Mouse (Mus musculus) heart, adult 2 months (tissue): ENCODE data around the gene Dctn3. TPM values are rescaled to one million over a fixed set of nuclear protein-coding genes. Genes with fewer than 3 reads are reported as not detected.

Experiments
- DNase-seq, 2 experiments: peaks; one replicate each; pipeline ENCODE4 v3.0.0; 2021
- H3K27ac ChIP-seq: fragments of 200-600 bp; 2 replicates; pipeline ENCODE4 v1.8.1; 2022
- H3K27me3 ChIP-seq: fragments of 200-500 bp; 2 replicates; pipeline ENCODE4 v1.6.1; 2012; ENCODE audit warnings: mild to moderate bottlenecking, low read length, inconsistent platforms, mixed read lengths; ENCODE audit not compliant: control insufficient read depth, insufficient read depth
- H3K36me3 ChIP-seq: fragments of 200-500 bp; 2 replicates; pipeline ENCODE4 v1.6.1; 2012; ENCODE audit warnings: low read length, inconsistent platforms; ENCODE audit not compliant: control insufficient read depth, insufficient read depth
- H3K4me1 ChIP-seq: fragments of 200-500 bp; 2 replicates; pipeline ENCODE4 v1.6.1; 2011; ENCODE audit warnings: low read length; ENCODE audit not compliant: control insufficient read depth, insufficient read depth
- H3K4me3 ChIP-seq: fragments of 200-600 bp; 2 replicates; pipeline ENCODE4 v1.8.1; 2022
- H3K79me2 ChIP-seq: fragments of 200-500 bp; replicated peaks from 2 replicates; pipeline ENCODE4 v1.6.1; 2012; ENCODE audit warnings: mild to moderate bottlenecking, inconsistent platforms, low read length, moderate library complexity, mixed read lengths; ENCODE audit not compliant: control insufficient read depth, insufficient read depth
- H3K9ac ChIP-seq: fragments of 200-500 bp; 2 replicates; pipeline ENCODE4 v1.6.1; 2012; ENCODE audit warnings: low read depth, mild to moderate bottlenecking, control low read depth, inconsistent platforms, low read length, mixed read lengths
- CTCF ChIP-seq: fragments of 200-600 bp; IDR thresholded peaks from 2 replicates; pipeline ENCODE4 v1.8.1; 2022; ENCODE audit warnings: antibody characterized with exemption, mild to moderate bottlenecking, moderate library complexity
- EP300 ChIP-seq: fragments of 200-500 bp; IDR thresholded peaks from 2 replicates; pipeline ENCODE4 v1.6.1; 2011; ENCODE audit warnings: low read depth, low read length, control low read depth; ENCODE audit not compliant: insufficient read depth
- POLR2A ChIP-seq: fragments of 200-500 bp; IDR thresholded peaks from 2 replicates; pipeline ENCODE4 v1.6.1; 2011; ENCODE audit warnings: mild to moderate bottlenecking, low read depth, low read length, control low read depth; ENCODE audit not compliant: insufficient read depth
- WGBS: fragments of 180-500 bp; shearing (Covaris S2); methylation state at CpG from one replicate; pipeline ENCODE4 v1.1.7; 2018; 5-methylcytosine and 5-hydroxymethylcytosine counted together
- intact Hi-C: fragments of 180-260 bp; cut with DNase I; formaldehyde crosslinking; loops from one replicate; pipeline ENCODE4 v1.15.1; 2025
- polyA plus RNA-seq: library from polyadenylated mRNA; depleted of rRNA; stranded (reverse); fragments of >200 nt; gene quantifications from 2 replicates; pipeline ENCODE4 v1.2.3, GENCODE M21; 2012; rRNA removed
- total RNA-seq, 2 experiments: library from RNA; stranded (reverse); gene quantifications; 2 replicates each; pipeline ENCODE4 v1.2.3; 2021

Gene Dctn3
- total and polyA plus RNA-seq, 3 experiments = 54.3 to 75.7 (median 68.4) TPM

DNA sequence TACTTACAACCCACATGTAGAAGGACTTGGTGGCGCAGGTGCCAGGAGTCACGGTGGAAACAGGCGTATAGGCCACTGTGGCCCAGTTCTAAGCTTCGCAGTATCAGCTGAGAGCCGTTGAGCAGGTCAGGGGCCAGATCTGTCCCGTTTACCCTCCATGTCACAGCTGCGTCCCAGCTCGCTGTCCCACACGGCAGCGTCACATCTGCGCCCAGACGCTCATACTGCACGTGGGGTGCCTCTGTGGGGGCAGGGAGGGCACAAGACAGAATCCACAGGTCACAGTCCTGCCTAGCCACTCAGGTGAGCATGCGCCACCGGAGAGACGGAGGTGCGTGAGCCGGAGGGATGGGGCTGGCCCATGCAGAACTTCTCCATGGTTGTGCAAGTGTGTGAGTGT lies 52.1 kb downstream of the Dctn3 start:
- Histone ChIP-seq H3K4me1 (no peaks in the 10 kb centered on the region), H3K9ac (no peak overlapping the region), H3K27me3 (no peaks in the 10 kb centered on the region), H3K79me2 (no peaks in the 10 kb centered on the region), H3K36me3 (no peaks in the 10 kb centered on the region), H3K27ac (no peak overlapping the region), H3K4me3 (no peak overlapping the region)
- WGBS = 90% methylated on average over 18 of the region's 18 CpGs
- DNase-seq = no peak
- TF ChIP-seq POLR2A = no peak
- intact Hi-C loops = no loop called here

DNA sequence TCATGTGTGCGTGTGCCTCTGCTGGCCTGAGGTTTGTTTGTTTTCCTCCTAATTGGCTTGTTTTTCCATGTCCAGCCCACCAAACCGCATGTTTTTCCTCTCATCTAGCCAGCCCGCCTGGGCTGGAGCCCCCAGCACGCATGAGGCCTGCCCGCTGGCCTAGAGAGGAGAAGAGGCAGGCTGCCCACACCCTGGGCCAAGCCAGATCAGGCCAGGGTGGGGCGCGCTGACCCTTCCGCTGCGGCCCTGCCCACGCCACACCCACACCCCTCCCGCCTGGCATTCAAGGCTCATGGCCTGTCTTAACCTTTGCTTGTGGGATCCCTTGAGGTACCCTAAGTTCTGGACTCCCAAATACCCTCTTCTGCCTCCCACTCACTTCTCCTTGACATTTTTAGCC lies 56.3 kb downstream of the Dctn3 start:
- 71% methylated on average over 11 of the region's 11 CpGs for WGBS
- Histone ChIP-seq H3K27ac (no peak overlapping the region), H3K27me3 (no peaks in the 10 kb centered on the region), H3K4me3 (no peak overlapping the region), H3K4me1 (no peaks in the 10 kb centered on the region; the same call in 1 of the 2 replicates), H3K79me2 (no peaks in the 10 kb centered on the region), H3K36me3 (no peaks in the 10 kb centered on the region), H3K9ac (no peak overlapping the region)
- intact Hi-C loops = no loop called here
- DNase-seq = peak in 1 of 2 experiments; percentile 20
- TF ChIP-seq EP300 (no peak), POLR2A (no peak), CTCF (no peak)

DNA sequence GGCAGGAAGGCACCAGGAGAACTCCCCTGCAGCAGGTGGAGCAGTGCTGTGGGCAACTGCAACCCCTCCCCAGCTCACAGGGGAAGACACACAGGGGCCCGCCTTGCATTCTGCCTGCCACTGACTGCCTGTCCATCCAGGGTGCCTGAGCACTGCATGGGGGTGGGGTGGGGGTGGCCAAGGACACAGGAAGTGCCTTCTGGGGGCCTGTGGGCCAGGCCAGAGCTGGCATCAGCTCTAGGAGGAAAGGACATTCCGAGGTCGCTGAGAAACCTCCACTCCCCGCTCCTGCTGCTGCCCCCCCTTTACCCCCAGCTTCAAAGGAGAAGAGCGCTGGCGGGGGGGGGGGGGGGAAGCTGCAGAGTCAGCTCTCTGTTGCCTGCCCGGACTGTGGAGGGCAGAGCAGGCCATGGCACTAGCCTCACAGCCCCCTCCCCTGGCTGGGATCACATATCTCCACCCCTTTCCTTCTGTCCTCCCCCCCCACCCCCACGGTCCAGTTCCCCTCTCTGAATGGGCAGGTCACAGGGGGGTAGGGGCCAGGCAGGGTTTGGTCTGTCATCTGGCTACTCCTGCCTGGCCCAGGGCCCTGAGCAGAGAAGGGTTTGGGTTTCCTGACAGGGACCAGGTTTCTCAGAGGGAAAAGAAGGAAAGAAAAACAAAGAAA lies 57.8 kb downstream of the Dctn3 start:
- WGBS = 20% methylated on average over 8 of the region's 8 CpGs
- no peak for DNase-seq
- TF ChIP-seq CTCF = no peak
- TF ChIP-seq EP300 = no peak
- TF ChIP-seq POLR2A = no peak

More for the DNA sequence above, 57.8 kb downstream of the Dctn3 start:
- Histone ChIP-seq H3K4me1 (no peaks in the 10 kb centered on the region; the same call in 1 of the 2 replicates), H3K36me3 (no peaks in the 10 kb centered on the region), H3K79me2 (no peaks in the 10 kb centered on the region), H3K27ac (no peak overlapping the region), H3K9ac (no peak overlapping the region), H3K4me3 (no peak overlapping the region), H3K27me3 (no peaks in the 10 kb centered on the region)
- intact Hi-C loops = no loop called here

Other genes starting within 250 kb of the Dctn3 start
- gene AI464131, start 220.1 kb downstream of the Dctn3 start, total RNA-seq = 10 to 100 TPM; 11.6 to 12.0 TPM
- gene AI464131, start 220.1 kb downstream of the Dctn3 start, polyA plus RNA-seq = 7.6 and 11.0 TPM in 2 replicates
- not detected for gene 1110017D15Rik, start 205.8 kb downstream of the Dctn3 start, total RNA-seq
- gene 1110017D15Rik, start 205.8 kb downstream of the Dctn3 start, polyA plus RNA-seq = 0.94 and 3.2 TPM in 2 replicates
- gene Fam219a, start 153.6 kb downstream of the Dctn3 start, total RNA-seq = 10 to 100 TPM; 13.4 to 14.4 TPM
- gene Fam219a, start 153.6 kb downstream of the Dctn3 start, polyA plus RNA-seq = 15.8 and 18.4 TPM in 2 replicates
- gene Dnaic1, start 153.4 kb downstream of the Dctn3 start, total RNA-seq = 1 to 10 TPM in 1 of 2 experiments, under 1 TPM in 1; 0.94 to 2.3 TPM
- 7.3 and 8.6 TPM in 2 replicates for gene Dnaic1, start 153.4 kb downstream of the Dctn3 start, polyA plus RNA-seq
- gene Enho, start 82.8 kb downstream of the Dctn3 start, total RNA-seq = 1 to 10 TPM; 8.1 to 8.3 TPM
- 20.4 and 22.3 TPM in 2 replicates for gene Enho, start 82.8 kb downstream of the Dctn3 start, polyA plus RNA-seq
- 1 to 10 TPM; 4.1 to 5.4 TPM for gene Cntfr, start 26.1 kb downstream of the Dctn3 start, total RNA-seq
- 8.5 and 11.4 TPM in 2 replicates for gene Cntfr, start 26.1 kb downstream of the Dctn3 start, polyA plus RNA-seq
- gene Il11ra1, start 23.2 kb downstream of the Dctn3 start, total RNA-seq = 10 to 100 TPM; 88.2 to 99.3 TPM
- 79.9 and 108 TPM in 2 replicates for gene Il11ra1, start 23.2 kb downstream of the Dctn3 start, polyA plus RNA-seq
- 10 to 100 TPM; 30.1 to 32.3 TPM for gene Rpp25l, start 9.6 kb downstream of the Dctn3 start, total RNA-seq
- 33.2 and 33.8 TPM in 2 replicates for gene Rpp25l, start 9.6 kb downstream of the Dctn3 start, polyA plus RNA-seq
- gene Arid3c, start 8.0 kb upstream of the Dctn3 start, total RNA-seq = not detected
- not detected in 2 replicates for gene Arid3c, start 8.0 kb upstream of the Dctn3 start, polyA plus RNA-seq
- gene Galt, start 32.1 kb upstream of the Dctn3 start, total RNA-seq = 10 to 100 TPM; 42.5 to 52.7 TPM
- gene Galt, start 32.1 kb upstream of the Dctn3 start, polyA plus RNA-seq = 136 and 137 TPM in 2 replicates
- gene Sigmar1, start 33.0 kb upstream of the Dctn3 start, total RNA-seq = 10 to 100 TPM; 19.6 to 20.7 TPM
- 33.2 and 47.7 TPM in 2 replicates for gene Sigmar1, start 33.0 kb upstream of the Dctn3 start, polyA plus RNA-seq
- gene Ccl27a, start 51.1 kb upstream of the Dctn3 start, total RNA-seq = 10 to 100 TPM; 17.7 to 20.2 TPM
- 23.0 and 23.6 TPM in 2 replicates for gene Ccl27a, start 51.1 kb upstream of the Dctn3 start, polyA plus RNA-seq
- not detected for gene Gm21541, start 180.4 kb upstream of the Dctn3 start, total RNA-seq
- 4.4 and 7.2 TPM in 2 replicates for gene Gm21541, start 180.4 kb upstream of the Dctn3 start, polyA plus RNA-seq
- gene Gm20878, start 218.4 kb upstream of the Dctn3 start, total RNA-seq = under 1 TPM in 1 of 2 experiments, not detected in 1; 0.50 TPM
- 0.41 and 1.00 TPM in 2 replicates for gene Gm20878, start 218.4 kb upstream of the Dctn3 start, polyA plus RNA-seq
- under 1 TPM in 1 of 2 experiments, not detected in 1; 0.10 TPM for gene Fam205a4, start 242.9 kb upstream of the Dctn3 start, total RNA-seq
- not detected in 2 replicates for gene Fam205a4, start 242.9 kb upstream of the Dctn3 start, polyA plus RNA-seq